ENCODE assay signal across 9 mouse cellular contexts in genomic region chr5:149005701-149006361, GRCm38 (mm10). TPM values are rescaled to one million over a fixed set of nuclear protein-coding genes. Genes with fewer than 3 reads are reported as not detected.
DNase-seq lines count a peak whose midpoint lies in the region; ATAC-seq lines count a peak whose summit lies in the region.
"Had no signal": no experiment of that assay in that cellular context is flagged by ENCODE, and none has a peak within 500 bp of the region (broad histone marks: within the 10 kb centered on the region; RNA-seq: fewer than 3 reads in every experiment).

No protein-coding gene starts in this region.

- H3K27me3 ChIP-seq in hindbrain, embryonic 10.5 days (ENCODE audit: insufficient read depth, poor library complexity, severe bottlenecking) = peaks cover 6% of the 10 kb centered on the region; the same call in 1 of the 2 replicates
- H3K27me3 ChIP-seq in hindbrain, embryonic 11.5 days (ENCODE audit: control insufficient read depth, insufficient read depth, low read length) = no peaks in the 10 kb centered on the region
- H3K27me3 ChIP-seq in hindbrain, embryonic 12.5 days = peaks cover 5% of the 10 kb centered on the region

- H3K4me3 ChIP-seq in hindbrain, embryonic 10.5 days = no peak overlapping the region
- no peak overlapping the region for H3K4me3 ChIP-seq in hindbrain, embryonic 11.5 days (ENCODE audit: low read depth, low read length)
- no peak overlapping the region for H3K4me3 ChIP-seq in hindbrain, embryonic 12.5 days

- no peak overlapping the region for H3K9ac ChIP-seq in hindbrain, embryonic 11.5 days (ENCODE audit: low read depth, low read length)
- peak overlapping the region; percentile 46; the same call in 1 of the 2 replicates for H3K9ac ChIP-seq in hindbrain, embryonic 12.5 days

- DNase-seq in hindbrain, embryonic 10.5 days (ENCODE audit: low spot score) = no peak
- no peak for DNase-seq in hindbrain, embryonic 11.5 days (ENCODE audit: low spot score)
- no peak for DNase-seq in adrenal gland, postnatal 4 days (ENCODE audit: low spot score in 2 of 2)
- DNase-seq in right cerebral cortex, postnatal 10 days (ENCODE audit: low spot score in 2 of 2) = no peak
- no peak for DNase-seq in frontal cortex, postnatal 36 days (ENCODE audit: low spot score in 2 of 2)

- H3K36me3 ChIP-seq in hindbrain, embryonic 10.5 days = no peaks in the 10 kb centered on the region
- no peaks in the 10 kb centered on the region for H3K36me3 ChIP-seq in hindbrain, embryonic 11.5 days (ENCODE audit: control insufficient read depth, insufficient read depth, low read length)
- no peaks in the 10 kb centered on the region for H3K36me3 ChIP-seq in hindbrain, embryonic 12.5 days

- peak overlapping the region; percentile 64 for H3K27ac ChIP-seq in hindbrain, embryonic 10.5 days
- no peak overlapping the region for H3K27ac ChIP-seq in hindbrain, embryonic 11.5 days (ENCODE audit: low read depth, low read length)
- H3K27ac ChIP-seq in hindbrain, embryonic 12.5 days = peak overlapping the region; percentile 44; the same call in 1 of the 2 replicates

- peaks cover 41% of the 10 kb centered on the region for H3K4me1 ChIP-seq in hindbrain, embryonic 10.5 days (replicated peaks)
- no peaks in the 10 kb centered on the region; the same call in 1 of the 2 replicates for H3K4me1 ChIP-seq in hindbrain, embryonic 11.5 days (replicated peaks; ENCODE audit: control insufficient read depth, insufficient read depth, low read length)
- H3K4me1 ChIP-seq in hindbrain, embryonic 12.5 days = peaks cover 32% of the 10 kb centered on the region

- WGBS in hindbrain, embryonic 10.5 days = 73% methylated on average over 9 of the region's 9 CpGs
- WGBS in hindbrain, embryonic 11.5 days = 73% methylated on average over 9 of the region's 9 CpGs
- 72% methylated on average over 9 of the region's 9 CpGs for WGBS in hindbrain, embryonic 12.5 days

- H3K9me3 ChIP-seq in hindbrain, embryonic 10.5 days = no peaks in the 10 kb centered on the region
- H3K9me3 ChIP-seq in hindbrain, embryonic 11.5 days (ENCODE audit: control insufficient read depth, low read length) = no peaks in the 10 kb centered on the region
- no peaks in the 10 kb centered on the region for H3K9me3 ChIP-seq in hindbrain, embryonic 12.5 days (replicated peaks)

- no peak overlapping the region for H3K4me2 ChIP-seq in hindbrain, embryonic 11.5 days (replicated peaks; ENCODE audit: low read depth, low read length)
- H3K4me2 ChIP-seq in hindbrain, embryonic 12.5 days (replicated peaks) = peak overlapping the region; percentile 51

- ATAC-seq in hindbrain, embryonic 11.5 days (ENCODE audit: low FRiP score) = no peak
- peak; percentile 6 for ATAC-seq in activated CD4-positive, CD25-positive, alpha-beta regulatory T cell, adult 4 months
- ATAC-seq in hindbrain, embryonic 12.5 days (ENCODE audit: low FRiP score) = peak; percentile 5; the same call in 1 of the 2 replicates
- peak; percentile 15; the same call in 1 of the 2 replicates for ATAC-seq in megakaryocyte, adult 5-6 weeks (ENCODE audit: poor library complexity, severe bottlenecking)

RNA-seq across cellular contexts. Expression of gene Gm42791, which starts 10.9 kb away (rescaled TPM):
- polyA plus RNA-seq in hindbrain, embryonic 10.5 days (2016; fragmentation: Nextera tagmentation; extraction: Ambion mirVana) = 1.6 and 3.8 TPM in 2 replicates
- polyA plus RNA-seq in hindbrain, embryonic 11.5 days (2014; fragmentation: Nextera tagmentation; extraction: Ambion mirVana) = not detected in 2 replicates
- not detected for polyA plus RNA-seq in activated CD4-positive, CD25-positive, alpha-beta regulatory T cell, adult 4 months (2017; shearing (Covaris generic))
- polyA plus RNA-seq in hindbrain, embryonic 12.5 days (2016; fragmentation: Nextera tagmentation; extraction: Ambion mirVana) = 0.49 and 3.3 TPM in 2 replicates
- total RNA-seq in megakaryocyte, adult 5-6 weeks (2015) = not detected in 2 replicates
- total RNA-seq in megakaryocyte, adult 5-6 weeks (2017) = not detected in 2 replicates
- total RNA-seq in adrenal gland, postnatal 4 days (2021) = 1 to 10 TPM; 4.3 to 6.5 TPM
- polyA plus RNA-seq: gonadal fat pad, adult 2 months had no signal
